Mouse (Mus musculus): ENCODE results near the gene Gstm4.
"Not testable (repeated sequence)": the region's sequence is repeated elsewhere in the genome, so short reads cannot be mapped to it uniquely, and the experiment has no call there.

Gene Gstm4

DNA sequence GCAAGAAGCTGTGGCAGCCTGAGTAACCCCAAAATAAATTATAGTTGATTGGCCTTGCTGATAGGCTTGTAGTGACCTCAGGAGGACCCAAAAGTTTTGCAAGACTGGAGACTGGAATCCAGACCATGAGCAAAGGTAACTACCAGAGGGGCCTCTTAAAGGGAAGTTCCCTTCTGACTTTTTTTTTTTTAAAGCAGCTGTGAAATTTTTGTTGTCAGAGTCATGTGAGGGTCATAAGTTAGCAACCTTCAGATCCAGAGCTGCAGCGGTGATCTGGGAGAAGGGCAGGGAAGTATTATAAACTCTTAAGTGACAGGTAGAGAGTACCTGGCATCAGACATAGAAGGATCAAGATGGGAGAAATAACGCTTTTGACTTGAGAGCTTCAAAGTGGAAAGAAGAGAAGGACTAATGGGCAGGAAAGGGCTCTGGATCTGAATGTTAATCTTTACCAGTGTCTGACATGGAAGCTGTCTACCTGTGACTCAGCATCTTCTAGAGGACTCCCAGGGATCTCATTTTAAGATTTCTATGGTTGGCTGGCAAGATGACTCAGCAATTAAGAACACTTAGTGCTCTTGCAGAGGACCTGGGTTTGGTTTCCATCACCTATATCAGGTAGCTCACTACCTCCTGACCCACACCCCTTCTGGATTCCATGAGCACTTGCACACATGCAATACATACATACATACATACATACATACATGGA lies 2.4 kb upstream of the Gstm4 start:
- ChIA-PET CTCF (no interaction called here), POLR2A (interaction anchor here in 2 of 4 experiments (1.0 to 1.7 kb wide), 4 partner anchors 30 to 210 kb away, joined by 3 to 5 read pairs (median 4); partner anchors contain the start of genes Gstm1 (in 1 of the 2), Gstm7 (in 1 of the 2) and Psma5 (in 1 of the 2))

DNA sequence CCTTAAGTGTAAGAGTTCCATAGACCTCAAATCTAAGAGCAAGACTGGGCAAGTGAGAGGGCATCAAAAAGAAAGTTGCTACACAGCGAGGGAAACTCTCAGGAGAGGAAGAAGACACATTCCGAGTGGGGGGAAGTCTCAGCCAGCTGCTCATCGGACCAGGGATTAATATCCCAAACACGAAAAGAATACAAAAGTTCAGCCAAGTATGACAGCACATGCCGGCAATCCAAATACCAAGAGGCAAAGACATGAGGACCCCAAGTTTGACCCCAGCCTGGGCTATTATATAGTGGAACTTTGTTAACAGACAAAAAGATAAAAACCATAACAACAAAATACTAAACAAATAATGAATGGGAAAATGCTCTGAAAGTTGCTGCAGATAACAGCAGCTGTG lies 11.5 kb downstream of the Gstm4 start:
- ChIA-PET CTCF (interaction anchor here in 2 of 4 experiments (0.6 to 0.8 kb wide), 2 partner anchors 95 to 115 kb away, joined by 5 read pairs; no protein-coding TSS in a partner anchor), POLR2A (interaction anchor here in 1 of 4 experiments (1.8 kb wide), 1 partner anchor 52 kb away, joined by 4 read pairs; no protein-coding TSS in a partner anchor)

DNA sequence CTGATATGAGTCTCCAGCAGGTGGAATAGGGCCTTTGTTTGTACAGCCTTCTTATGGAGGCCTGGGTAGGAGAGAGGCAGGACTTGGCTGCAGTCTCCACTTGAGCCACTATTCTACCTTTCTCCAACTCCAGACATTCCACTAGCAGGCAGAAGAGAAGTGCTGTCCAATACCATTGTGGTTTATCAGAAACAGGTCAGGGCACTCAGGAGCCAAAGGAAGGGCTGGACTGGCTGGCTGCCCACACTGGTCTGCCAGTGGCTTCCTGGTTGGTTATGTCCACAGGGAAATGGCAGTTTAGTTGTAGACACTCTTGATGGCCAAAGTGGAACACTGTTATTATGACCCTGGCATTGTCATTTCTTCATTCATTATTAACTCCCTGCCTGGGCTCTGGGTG lies 12.6 kb downstream of the Gstm4 start:
- POLR2A ChIA-PET, result no interaction called here
- CTCF ChIA-PET, result no interaction called here

DNA sequence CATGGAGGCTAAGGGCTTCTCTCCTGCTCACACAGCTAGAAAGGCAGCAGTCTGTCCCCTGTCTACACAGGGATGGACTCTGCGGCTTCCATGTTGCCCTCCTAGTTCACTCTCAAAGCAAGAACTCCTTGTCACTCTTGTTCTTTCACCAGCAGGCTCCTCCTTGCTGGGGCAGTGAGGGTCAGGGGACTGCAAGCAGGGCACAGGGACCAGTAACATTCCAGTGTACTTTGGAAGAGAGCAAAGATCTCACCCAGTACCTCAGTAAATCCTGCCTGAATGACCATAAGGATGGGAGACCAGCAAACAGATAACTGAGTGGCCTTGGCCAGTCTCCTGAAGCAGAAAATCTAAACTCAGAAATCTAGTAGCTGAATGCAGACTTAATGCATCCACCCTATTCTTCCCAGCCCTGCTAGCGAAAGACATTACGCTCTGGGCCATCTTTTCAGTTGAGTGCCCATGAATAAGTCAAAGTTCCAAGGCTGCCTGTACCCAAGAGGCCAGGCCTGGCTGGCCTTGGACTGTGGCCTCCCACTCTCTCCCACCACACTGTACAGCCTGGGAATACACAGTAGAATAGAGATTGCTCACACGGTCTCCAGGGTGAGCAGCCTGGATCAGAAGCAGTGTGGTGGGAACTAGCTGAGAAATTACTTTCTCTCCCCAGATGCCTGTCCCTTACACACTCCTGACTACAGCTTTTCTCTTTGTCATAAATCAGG lies 15.9 kb downstream of the Gstm4 start:
- POLR2A ChIA-PET, result interaction anchor here in 3 of 4 experiments (0.6 to 1.4 kb wide), 5 partner anchors 11 to 179 kb away, joined by 3 to 6 read pairs (median 3); partner anchors contain the start of genes Gstm1 (in 1 of the 3) and Gstm4 (in 1 of the 3)
- CTCF ChIA-PET, result interaction anchor here in 1 of 4 experiments (1.2 kb wide), 1 partner anchor 16 kb away, joined by 3 read pairs; the partner anchor contains the start of gene Gstm4

DNA sequence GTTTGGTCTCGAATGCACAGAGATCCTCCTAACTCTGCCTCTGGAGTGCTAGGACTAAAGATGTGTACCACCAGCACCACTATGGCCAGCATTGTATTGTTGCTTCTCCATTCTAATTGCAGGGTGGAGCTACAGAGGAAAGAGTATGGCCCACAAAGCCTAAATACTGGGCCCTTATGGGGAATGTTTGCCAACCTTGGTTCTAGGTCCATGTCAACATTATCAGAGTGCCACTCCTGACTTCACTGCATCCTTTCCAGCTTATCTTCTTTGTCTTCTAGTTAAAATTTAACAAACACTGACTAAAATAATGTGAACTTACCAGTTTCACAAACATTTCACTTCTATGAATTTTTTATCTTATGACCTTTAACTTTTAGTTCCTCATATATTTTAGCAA lies 18.1 kb downstream of the Gstm4 start:
- ChIA-PET CTCF (no interaction called here), POLR2A (no interaction called here)

DNA sequence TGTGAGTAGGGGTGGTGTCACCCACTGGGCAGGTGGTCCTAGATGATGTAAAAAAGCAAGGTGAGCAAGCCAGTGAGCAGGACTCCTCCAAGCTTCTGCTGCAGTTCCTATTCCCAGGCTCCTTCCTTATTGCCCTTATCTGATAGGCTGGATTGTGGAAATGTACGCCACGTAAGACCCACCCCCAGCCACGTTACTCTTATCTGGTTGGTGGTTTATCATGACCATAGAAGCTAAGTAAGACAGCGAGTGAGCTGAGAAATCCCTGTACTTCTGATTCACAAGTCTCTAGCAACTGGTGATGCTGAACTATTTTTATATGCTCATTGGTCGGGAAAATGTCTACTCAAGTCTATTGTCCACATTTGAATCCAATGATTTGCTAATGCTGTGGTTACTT lies 18.6 kb downstream of the Gstm4 start:
- POLR2A ChIA-PET, result no interaction called here
- CTCF ChIA-PET, result no interaction called here

DNA sequence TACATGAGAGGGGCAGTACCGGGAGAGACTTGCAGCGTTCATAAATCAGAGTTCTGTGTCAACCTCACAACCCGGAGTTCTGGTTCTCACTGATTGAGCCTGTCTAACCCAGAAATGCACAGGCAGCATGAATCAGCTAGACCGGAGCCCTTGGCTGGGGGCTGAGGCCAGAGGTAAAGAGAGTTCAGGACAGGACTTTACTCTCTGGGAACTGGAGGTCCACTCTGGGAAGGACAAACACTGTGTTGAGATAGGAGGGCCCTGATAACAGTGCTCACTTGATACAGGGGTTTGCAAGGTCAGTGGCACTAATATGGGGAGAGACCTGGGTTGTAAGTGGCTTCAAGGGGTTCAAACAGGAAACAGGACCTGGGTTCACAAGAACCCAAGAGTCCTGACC lies 19.4 kb downstream of the Gstm4 start:
- ChIA-PET CTCF (interaction anchor here in 1 of 4 experiments (0.7 kb wide), 1 partner anchor 254 kb away, joined by 6 read pairs; no protein-coding TSS in a partner anchor), POLR2A (no interaction called here)

DNA sequence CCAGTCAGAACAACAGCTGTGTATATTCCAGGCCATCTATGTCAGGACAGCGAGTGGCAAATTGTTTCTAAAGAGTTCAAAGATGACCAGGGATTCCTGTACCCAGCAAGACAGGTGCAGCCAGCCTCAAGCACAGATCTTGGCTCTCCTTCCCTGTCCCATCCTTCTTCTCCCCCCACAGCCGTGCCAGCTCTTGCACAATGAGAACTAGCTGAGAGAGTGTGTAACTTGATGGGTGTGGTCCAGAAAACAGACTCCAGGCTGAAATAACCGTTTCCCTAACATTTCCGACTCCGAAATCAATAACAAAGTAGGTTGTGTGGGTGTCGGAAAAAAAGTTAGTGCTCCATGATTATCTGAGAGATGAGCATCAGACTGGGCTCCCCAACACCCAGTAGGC lies 22.0 kb downstream of the Gstm4 start:
- ChIA-PET CTCF (interaction anchor here in 1 of 4 experiments (0.8 kb wide), 1 partner anchor 22 kb away, joined by 3 read pairs; the partner anchor contains the start of gene Gstm4), POLR2A (interaction anchor here in 1 of 4 experiments (1.3 kb wide), 1 partner anchor 74 kb away, joined by 3 read pairs; no protein-coding TSS in a partner anchor)

DNA sequence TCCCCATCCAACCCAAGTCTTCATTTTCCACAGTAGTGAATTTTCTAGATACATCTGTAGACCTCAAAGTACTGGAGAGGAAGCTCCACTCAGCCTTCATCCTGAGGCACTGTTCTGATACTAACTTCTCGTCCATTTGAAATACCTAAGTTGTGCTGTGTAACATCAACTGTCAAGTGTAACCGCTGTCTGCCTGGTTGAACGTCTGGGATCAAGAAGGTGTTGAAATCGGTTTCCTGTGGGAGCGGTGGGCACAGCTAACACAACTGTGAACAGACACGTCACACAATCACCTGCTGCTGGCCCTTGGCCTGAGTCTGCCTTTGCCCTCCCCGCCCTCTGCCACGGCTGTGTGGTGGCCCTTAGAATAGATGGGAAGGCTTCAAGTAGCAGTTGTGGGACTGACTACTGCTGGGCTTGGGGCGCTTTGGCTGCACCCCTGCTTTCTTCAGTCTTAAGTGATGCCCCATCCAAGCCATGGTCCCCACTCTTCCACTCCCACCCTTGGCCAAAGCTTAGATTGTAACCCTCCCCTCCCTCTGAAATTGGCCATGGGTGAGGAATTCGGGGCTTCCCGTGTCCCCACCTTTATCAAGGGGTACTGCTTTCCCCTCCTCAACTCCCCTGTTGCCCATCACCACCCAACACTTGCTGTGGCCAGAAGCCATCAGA lies 24.2 kb downstream of the Gstm4 start:
- CTCF ChIA-PET, result not testable (repeated sequence)
- POLR2A ChIA-PET, result interaction anchor here in 1 of 4 experiments (1.0 kb wide), 1 partner anchor 89 kb away, joined by 3 read pairs; the partner anchor contains the start of gene Gstm7

DNA sequence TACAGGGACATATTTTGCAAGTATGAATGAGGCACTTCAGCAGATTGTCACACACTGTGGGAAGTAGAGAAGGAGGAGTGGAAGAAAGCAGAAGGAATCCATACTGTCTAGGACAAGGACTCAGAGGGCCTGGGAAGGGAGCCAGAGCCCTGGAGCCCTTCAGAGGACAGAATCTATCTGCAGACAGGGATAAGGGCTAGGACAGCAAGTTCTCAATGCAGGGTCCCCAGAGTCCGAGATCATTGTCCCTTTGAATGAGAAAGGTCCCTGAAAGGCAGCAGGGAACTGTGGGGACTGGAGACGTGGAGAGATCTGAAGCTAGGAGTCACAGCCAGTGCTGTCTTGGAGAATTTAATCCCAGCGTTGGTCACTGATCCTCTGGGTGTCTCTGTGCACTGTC lies 25.5 kb downstream of the Gstm4 start:
- POLR2A ChIA-PET, result interaction anchor here in 2 of 4 experiments (0.6 to 2.0 kb wide), 2 partner anchors 54 to 71 kb away, joined by 3 to 7 read pairs; no protein-coding TSS in a partner anchor

DNA sequence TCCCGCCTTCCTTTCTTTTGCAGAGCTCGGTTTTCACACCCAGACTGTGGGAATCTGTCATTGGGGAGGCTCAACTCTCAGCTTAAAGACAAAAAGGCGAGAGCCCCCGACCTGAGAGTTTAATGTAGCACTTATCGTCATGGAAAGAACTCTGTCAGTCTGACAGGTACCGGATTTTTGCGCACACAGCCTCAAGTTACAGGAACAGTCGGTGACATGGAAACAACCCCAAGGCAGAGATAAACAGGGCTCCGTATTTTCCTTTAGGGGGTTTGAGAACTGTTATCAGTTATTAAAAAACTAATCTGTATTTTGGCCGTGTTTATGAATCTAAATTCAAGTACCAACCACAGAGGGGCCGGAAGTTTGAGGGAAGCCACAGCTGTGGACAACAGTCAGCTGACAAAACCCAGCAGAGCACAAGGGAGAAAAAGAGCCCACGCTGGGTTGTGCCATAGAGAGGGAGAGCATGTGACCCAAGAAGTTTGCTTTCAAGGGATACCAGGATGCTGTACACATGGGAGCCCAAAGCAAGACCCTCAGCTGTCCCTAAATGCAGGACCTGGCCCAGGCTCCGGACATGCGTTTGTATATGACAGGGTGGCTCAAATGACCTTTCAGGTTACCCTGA lies 26.4 kb downstream of the Gstm4 start:
- ChIA-PET POLR2A (interaction anchor here in 3 of 4 experiments (0.6 to 7.8 kb wide), 46 partner anchors 11 to 441 kb away, joined by 3 to 71 read pairs (median 7); partner anchors contain the start of genes Gstm2 (in 3 of the 3), Gstm6 (in 3 of the 3), Gstm7 (in 3 of the 3) and Gnai3 (in 2 of the 3)), CTCF (interaction anchor here (0.6 to 2.5 kb wide), 22 partner anchors 17 to 154 kb away, joined by 3 to 21 read pairs (median 4); partner anchors contain the start of genes Gstm7 (in 3 of the 4), Gstm4 (in 2 of the 4), Gstm6 (in 2 of the 4) and Gnai3 (in 1 of the 4))

More for the DNA sequence above, 25.5 kb downstream of the Gstm4 start:
- CTCF ChIA-PET, result interaction anchor here in 2 of 4 experiments (0.8 to 2.5 kb wide), 4 partner anchors 12 to 152 kb away, joined by 3 to 21 read pairs (median 4); partner anchors contain the start of gene Gstm6 (in 1 of the 2)

DNA sequence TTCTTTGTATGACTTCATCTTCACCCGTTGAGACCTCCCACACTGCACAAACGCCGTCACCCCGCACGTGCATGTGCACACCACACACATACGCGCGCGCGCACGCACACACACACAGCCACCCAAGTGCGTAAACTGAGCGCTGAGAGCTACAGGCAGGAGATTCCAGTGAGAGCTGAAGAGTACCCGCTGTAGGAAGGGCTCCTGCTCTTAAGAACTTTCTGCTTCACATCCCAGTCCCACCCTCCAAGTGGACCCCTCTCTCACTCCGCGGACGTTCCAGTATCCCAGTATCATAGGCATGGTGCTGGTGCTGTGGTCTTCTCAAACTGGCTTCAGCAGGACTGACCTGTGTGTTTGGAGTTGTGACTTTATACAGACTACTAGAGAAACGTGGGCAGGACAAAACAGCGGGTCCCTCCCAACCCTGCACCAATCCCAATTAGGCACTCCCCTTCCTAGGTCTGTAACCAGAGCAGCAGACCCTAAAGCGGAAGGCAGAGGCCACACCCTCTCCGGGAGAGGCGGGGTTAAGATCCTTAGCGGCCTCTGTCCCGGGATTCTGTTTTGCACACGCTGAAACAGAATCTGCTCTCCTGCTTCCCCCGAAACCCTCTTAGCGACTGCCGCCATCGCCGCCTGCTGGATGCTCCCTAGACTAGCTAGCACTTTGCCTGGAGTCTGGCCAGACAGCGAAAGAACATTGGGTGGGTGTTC lies 27.1 kb downstream of the Gstm4 start, which contains the start of gene Gstm1:
TSS of gene Gstm1 (minus strand) at position 501 of the 717 bp plus-strand sequence.
- ChIA-PET POLR2A (interaction anchor here (0.5 to 7.8 kb wide), 59 partner anchors 12 to 441 kb away, joined by 3 to 71 read pairs (median 5); partner anchors contain the start of genes Gstm2 (in 3 of the 4), Gstm4 (in 3 of the 4), Gstm6 (in 3 of the 4) and Gstm7 (in 3 of the 4)), CTCF (interaction anchor here (0.6 to 2.5 kb wide), 28 partner anchors 16 to 153 kb away, joined by 3 to 21 read pairs (median 4); partner anchors contain the start of genes Gstm7 (in 3 of the 4), Gstm4 (in 2 of the 4), Gstm6 (in 2 of the 4) and Gnai3 (in 1 of the 4))

DNA sequence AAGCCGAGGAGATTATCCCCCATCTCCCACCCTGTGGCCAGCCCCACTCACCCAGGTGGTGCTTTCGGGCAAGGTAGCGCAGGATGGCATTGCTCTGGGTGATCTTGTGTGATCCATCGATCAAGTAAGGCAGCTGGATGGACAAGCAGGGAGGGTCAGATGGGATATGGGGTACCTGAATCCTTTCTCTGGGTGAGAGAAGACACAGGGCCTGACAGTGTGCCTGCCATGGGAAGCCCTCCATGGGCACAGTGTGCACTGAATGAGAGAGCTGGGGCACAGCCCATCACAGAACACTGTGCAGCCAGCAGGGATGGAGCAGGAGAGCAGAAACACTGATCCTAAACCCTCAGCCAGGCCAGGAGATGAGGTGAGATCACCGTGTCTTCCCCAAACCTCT lies 28.2 kb downstream of the Gstm4 start:
- POLR2A ChIA-PET, result interaction anchor here in 3 of 4 experiments (1.0 to 7.8 kb wide), 23 partner anchors 11 to 184 kb away, joined by 3 to 71 read pairs (median 8); partner anchors contain the start of genes Gstm4 (in 2 of the 3), Gstm6 (in 2 of the 3), Gstm7 (in 2 of the 3) and Gstm2 (in 1 of the 3)
- CTCF ChIA-PET, result interaction anchor here in 2 of 4 experiments (0.9 to 1.8 kb wide), 2 partner anchors 15 to 28 kb away, joined by 10 to 14 read pairs; partner anchors contain the start of gene Gstm4 (in 1 of the 2)

DNA sequence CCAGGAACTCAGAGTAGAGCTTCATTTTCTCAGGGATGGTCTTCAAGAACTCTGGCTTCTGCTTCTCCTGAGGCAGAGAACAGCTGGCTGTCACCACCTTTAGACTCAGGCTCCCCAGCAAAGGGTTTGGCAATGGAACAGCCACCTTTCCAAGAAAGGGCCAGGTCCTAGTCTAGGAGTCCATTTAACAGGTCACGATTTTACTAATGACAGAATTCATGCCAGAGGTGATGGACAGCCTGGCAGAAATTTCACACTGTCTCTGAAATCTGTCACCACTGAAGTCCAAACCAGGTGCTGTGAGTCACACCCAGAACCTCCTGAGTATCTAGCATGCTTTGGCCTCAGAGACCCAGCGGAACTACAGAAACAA lies 29.7 kb downstream of the Gstm4 start:
- POLR2A ChIA-PET, result interaction anchor here in 3 of 4 experiments (0.5 to 7.8 kb wide), 6 partner anchors 10 to 309 kb away, joined by 3 to 71 read pairs (median 4); partner anchors contain the start of gene Gstm2 (in 1 of the 3)
- CTCF ChIA-PET, result no interaction called here

DNA sequence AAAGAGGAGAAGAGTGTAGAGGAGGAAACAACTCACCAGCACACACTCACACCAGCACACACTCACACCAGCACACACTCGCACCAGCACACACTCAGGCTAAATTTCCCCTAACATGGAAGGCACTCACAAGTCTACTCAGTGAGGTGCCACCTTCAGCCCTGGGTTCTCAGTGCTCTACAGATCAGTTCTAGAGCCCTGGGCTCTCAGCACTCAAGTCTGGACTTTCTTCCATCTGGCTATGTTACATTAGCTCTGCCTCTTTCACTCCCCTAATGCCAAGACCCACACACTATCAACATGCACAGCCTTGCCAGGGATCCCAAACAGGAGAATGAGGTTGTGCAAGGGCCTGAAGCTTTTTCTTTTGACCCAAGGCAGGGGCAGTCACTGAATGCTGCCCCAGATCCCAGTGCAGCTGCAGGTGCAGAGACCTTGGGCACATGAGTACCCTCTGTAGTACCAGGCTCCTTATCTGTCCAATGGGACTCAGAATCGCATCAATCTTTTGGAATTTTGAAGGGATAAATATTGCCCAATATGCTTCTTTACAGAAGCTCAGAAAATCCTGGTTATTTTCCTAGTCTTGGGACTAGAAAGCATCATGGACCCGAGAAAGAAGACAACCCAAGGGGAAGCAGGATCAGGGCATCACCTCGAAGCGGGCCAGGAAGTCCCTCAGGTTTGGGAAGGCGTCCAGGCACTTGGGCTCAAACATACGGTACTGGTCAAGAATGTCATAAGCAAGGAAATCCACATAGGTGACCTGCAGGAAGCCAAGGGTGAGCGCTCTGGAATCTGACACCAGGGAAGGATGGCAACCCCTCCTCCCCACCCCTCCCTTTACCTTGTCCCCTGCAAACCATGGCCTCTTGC lies 30.4 kb downstream of the Gstm4 start:
- ChIA-PET POLR2A (interaction anchor here in 3 of 4 experiments (1.0 to 7.8 kb wide), 15 partner anchors 11 to 131 kb away, joined by 3 to 71 read pairs (median 9); partner anchors contain the start of genes Gstm2 (in 2 of the 3), Gnai3 (in 1 of the 3), Gstm3 (in 1 of the 3) and Gstm4 (in 1 of the 3)), CTCF (interaction anchor here in 1 of 4 experiments (1.7 kb wide), 1 partner anchor 71 kb away, joined by 4 read pairs; the partner anchor contains the start of gene Gstm6)

Data from embryonic stem cell, embryonic (primary cell).